Mouse (Mus musculus): Measurements from ENCODE around the gene Il10.

Gene Il10

DNA sequence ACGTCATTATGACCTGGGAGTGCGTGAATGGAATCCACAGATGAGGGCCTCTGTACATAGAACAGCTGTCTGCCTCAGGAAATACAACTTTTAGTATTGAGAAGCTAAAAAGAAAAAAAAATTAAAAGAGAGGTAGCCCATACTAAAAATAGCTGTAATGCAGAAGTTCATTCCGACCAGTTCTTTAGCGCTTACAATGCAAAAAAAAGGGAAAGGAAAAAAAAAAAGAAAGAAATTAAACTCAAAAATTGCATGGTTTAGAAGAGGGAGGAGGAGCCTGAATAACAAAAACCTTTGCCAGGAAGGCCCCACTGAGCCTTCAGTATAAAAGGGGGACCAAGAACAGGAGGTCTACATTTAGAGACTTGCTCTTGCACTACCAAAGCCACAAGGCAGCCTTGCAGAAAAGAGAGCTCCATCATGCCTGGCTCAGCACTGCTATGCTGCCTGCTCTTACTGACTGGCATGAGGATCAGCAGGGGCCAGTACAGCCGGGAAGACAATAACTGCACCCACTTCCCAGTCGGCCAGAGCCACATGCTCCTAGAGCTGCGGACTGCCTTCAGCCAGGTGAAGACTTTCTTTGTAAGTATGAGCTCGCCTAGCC is at the start of gene Il10:
Gene Il10 (plus strand): TSS at position 354 of the 607 bp plus-strand sequence.
- no peak for DNase-seq (ENCODE audit: low spot score in 2 of 2)

DNA sequence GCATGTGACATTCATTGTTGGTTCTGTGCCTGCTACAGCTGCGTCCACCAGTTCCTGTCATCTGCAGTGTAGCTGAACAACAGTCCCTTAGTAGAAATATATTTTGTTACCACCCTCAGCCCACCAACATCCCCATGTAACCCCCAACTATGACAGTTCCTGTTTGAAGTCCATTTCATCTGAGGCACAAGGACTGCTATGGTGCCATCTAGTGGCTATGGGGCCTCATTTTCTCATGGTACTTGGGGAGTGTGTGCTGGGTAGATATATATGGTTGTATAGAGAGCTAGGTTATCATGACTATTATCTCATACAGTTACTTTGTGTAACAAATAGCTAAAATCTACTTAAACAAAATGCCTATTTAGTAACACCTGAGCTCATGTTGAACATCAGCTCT is 40.2 kb upstream of the Il10 start:
- peak; percentile 34 to 72 for DNase-seq (ENCODE audit: low spot score in 2 of 2)

DNA sequence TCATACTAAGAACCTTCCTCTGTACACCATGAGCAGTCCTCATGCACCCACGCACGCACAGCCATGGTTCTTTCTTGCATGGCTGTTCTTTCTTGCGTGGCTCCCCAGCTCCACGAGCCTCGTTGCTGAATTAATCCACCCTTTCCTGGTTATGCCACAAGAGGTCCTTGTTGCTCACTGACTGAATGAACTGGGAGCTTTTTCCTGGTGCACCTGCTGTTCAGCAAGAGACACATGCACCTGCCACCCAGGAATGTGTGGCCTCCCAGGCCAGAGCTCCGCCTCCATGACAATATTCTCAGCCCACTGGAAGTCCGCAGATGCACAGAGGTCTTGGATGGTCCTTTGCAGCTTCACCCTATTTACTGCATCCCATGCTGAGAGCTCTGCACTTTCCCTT is 35.2 kb upstream of the Il10 start:
- no peak for DNase-seq (ENCODE audit: low spot score in 2 of 2)

DNA sequence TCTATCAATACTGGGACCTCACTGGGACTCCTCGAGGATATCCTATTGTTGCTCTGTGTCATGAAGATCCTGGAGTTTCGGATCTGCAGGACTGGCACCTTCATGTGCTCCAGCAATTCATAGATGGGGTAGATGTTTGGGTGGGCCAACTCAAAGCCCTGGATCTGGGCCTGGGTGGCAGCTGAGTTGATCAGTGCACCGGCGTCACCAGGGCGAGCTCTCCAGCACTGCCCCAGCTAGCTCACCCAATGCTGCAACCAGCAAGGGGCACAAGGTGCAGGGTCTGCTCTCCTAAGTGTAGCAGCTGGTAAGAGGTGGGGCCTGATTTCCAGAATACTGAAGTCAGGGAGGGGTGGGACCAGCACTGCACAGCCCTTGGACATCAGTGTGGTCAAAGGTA is 32.6 kb upstream of the Il10 start:
- no peak for DNase-seq (ENCODE audit: low spot score in 2 of 2)

DNA sequence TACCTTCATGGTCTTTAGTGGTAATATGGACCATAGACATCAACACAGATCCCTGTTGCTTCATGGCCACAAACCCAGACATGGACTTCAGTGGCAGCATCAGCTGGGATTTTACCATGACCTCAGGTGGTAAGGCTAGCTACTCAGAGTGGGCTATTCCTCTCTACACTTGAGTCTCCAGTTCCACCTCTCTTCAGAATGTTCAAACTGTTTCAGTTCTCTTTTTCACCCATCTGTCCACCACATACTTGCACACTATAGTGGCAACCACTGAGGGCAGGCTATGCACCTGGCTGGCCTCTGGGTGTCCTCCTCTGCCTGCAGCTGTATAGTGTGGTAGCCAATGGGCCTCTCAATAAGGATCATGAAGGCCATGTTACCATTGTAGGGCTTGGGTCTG is 32.2 kb upstream of the Il10 start:
- DNase-seq (ENCODE audit: low spot score in 2 of 2) = peak in 1 of 2 experiments; percentile 33

DNA sequence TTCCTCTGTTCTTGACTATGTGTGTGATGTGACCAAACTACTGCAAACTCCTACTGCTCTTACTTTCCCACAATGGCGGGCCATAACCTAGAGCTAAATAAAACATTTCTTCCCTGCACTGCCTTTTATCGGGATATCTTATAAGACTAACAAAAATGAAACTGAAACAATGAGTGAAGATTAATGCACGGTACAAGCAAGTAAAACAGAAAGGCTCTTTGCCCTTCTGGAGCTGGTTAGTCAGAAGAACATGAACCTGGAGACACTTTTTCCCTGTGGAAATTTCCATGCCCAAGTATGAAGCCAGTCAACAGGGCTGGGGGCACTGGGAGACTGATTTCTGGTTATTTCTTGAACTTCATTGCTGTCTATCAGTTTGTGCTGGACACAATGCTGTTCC is 30.3 kb upstream of the Il10 start:
- no peak for DNase-seq (ENCODE audit: low spot score in 2 of 2)

DNA sequence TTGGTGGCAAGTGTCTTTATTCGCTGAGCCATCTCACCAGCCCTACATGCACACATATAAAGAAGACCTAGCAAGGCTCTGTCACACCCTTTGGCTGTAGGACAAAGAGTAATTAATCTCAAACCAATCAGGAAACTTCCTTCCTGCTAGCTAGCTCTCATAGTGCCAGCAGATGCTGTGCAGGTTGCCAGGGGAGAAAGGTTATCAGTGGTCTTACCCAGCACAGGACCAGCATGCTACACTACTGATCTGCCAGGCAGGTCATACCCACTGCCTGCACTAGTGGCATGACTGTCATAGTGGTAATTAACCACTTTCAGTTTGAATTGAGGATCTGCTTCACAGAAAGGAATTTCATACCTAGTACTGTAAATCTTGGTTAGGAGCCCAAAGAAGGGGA is 29.2 kb upstream of the Il10 start:
- no peak for DNase-seq (ENCODE audit: low spot score in 2 of 2)

DNA sequence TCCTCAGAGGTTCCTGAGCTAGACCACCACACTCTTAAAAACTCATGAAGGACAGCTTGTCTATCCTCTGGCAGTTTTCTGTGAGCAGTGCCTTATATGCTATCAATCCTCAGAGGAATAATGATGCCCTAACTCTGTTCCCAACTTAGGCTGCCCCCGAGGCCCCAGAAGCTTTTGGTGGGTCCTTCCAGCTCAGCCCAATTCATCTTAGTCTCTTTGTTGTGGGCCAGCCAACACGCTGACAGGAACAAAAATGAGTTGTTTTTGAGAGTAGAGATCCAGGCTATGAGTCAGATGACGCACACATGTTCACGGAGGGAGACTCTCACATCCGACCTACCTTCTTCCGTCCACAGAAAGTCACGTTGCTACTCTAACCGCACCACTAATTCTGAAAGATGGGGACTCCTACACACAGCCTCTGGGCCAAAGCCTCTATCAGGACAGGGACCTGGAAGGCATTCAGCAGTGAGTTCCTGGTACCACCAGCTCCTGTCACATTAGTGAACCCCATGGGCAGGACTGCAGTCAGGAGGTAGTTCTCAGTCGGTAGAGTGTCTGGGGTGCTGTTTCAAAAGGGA is 26.0 kb upstream of the Il10 start:
- DNase-seq (ENCODE audit: low spot score in 2 of 2) = peak in 1 of 2 experiments; percentile 26

DNA sequence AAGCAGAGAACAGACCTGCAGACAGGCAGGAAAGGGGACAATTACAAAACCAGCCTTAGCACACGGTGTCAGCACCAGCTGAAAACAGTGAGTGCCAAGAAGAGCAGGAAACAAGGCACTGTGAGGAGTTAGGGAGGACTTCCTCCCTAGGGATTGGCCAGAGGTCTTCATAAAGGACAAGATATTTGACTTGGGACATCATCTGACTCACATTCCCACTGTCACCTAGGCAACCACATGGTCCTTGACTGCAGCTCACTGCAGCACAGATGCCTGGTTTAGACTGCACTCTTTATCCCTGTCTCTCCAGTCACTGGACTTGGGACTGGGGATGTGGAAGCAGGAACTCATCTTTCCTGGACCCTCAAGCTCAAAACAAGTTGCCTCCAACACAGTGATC is 24.1 kb upstream of the Il10 start:
- no peak for DNase-seq (ENCODE audit: low spot score in 2 of 2)

DNA sequence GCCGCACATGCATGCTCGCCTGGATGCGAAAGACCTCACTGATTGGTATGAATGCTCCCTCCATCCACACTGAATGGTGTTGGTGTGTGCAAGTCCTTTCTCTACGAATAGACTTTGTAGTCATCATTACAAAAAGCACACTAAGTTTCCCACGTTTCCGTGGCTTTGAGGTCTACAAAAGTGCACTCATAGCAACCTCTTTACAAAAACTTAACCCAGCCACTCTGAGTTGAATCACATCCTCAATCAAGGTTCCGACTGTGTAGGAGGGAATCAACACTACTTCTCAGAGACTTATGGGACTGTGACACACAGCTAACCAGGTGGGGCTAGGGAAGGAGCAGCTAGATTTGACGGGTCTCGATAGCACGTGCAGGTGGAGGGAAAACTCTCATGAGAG is 23.3 kb upstream of the Il10 start:
- DNase-seq (ENCODE audit: low spot score in 2 of 2) = no peak

DNA sequence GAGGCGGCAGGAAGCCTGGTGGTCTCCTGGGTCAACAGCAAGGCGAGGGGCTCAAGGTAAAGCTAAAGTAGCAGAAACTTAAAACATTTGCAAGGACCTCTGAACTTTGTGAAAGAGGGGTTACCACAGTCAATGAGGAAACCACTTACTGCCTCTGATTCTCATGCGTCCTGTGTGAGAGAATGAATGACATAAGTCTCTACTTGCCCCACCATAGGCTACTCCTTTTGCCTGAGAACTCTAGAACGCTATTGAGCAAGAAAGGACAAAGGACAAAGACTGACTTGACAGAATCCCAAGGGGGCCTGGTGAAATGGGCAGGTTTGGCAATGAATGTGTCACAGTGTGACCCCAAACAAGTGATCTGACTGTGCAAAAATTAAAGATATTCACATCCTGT is 22.2 kb upstream of the Il10 start:
- no peak for DNase-seq (ENCODE audit: low spot score in 2 of 2)

DNA sequence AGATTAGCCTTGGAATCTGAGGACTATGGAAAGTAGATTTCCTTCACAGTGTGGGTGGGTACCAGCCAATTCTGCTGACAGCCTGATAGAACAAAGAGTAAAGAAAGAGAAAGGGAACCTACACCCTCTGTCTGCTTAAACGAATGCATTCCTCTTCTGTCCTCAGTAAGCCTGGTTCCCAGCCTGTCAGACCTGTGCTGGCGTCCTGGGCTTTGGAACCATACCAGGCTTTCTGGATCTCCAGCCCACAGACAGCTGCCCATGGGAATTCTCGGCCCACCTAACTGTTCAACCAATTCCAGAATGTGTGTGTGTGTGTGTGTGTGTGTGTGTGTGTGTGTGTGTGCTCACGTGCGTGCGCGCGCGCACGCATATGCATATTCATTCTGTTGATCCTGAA is 21.3 kb upstream of the Il10 start:
- DNase-seq (ENCODE audit: low spot score in 2 of 2) = no peak

DNA sequence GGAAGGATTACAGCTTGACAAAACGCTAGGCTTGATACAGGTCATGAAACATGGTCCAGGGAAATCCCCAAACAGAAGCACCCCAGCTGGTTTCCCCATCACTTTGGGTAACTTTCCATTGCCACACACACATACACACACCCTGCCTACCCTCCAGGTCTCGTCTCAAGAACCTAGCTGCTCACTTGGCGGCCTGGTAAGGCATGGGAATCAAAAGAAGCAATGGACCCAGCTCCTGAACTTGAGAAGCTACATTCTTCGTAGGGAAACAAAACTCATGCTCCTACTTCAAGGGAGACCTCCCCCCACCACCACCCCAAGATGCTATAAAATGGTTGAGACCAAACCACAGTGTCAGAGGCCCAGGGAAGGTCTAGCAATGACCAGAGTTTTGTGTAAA is 19.9 kb upstream of the Il10 start:
- no peak for DNase-seq (ENCODE audit: low spot score in 2 of 2)

DNA sequence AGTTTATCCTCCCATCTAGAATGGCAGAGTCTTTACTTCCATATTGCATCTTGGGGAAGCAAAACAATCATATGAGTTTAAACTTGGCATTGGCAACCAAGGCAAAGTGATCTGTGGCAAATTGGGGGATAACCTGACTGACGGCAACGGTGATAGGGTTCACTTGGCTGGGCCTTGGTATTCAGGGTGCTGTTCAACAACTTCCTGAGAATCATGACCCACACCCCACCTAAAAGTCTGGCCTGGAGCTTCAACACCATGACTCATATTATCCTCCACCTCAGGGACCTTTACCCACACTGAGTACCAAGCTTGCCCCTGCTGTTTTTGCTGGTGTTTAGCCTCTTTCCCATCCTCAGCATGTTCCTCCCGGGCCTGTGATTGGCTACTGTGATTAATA is 19.3 kb upstream of the Il10 start:
- DNase-seq (ENCODE audit: low spot score in 2 of 2) = no peak

DNA sequence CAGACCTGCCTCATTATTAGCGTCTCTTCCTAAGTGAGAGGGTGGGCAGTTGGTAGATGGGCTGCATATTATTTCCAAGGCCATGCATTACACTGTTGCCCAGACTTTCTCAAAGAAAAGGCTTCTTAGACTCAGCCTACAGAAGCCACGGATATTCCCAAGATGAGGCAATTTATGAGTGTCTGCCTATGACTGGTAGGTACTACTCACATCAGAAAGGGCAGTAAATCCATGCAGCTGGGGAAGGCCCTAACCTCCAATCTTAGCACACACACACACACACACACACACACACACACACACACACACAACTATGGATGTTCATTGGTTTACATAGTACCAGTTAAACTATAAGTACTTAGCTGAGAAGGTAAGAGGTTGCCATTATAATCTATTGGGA is 17.1 kb upstream of the Il10 start:
- DNase-seq (ENCODE audit: low spot score in 2 of 2) = no peak

DNA sequence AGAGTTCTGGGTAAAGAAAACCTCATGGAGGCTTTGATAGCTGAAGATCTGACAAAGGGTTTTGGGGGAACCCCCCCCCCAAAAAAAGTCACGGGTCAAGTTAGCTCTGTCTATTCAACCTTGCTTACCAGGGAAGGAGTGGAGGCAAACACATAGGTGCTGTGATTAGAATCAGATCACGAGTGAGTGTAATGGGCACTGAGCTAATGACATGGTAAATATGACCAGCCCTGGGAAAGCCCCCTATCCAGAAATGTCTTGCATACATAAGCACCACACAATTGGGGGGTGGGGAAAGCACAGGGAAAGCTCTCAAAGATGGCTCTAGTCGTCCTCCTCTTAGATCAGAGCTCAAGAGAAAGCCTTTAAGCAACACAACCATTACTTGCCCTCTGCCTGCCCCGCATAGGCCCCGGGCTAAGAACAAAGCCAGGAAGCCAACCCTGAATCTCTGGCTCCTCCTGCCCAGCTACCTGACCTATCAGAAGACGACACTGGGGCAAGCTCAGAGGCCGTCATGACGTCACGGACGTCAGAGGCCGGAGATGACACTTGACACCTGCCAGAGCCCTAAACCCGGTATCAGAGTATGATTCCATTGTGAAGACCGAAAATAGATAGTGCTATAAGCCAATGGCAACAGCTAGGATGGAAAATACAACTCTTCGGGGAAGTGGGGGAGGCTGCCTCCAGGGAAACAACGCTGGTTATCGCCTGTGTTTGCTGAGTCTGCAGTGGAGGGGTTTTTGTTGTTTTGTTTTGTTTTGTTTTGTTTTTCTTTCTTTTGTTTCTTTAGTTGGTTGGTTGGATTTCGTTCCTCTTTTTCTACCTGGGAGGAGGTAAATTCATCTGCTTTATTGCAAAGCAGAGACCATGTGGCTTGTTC is 16.4 kb upstream of the Il10 start:
- DNase-seq (ENCODE audit: low spot score in 2 of 2) = no peak

DNA sequence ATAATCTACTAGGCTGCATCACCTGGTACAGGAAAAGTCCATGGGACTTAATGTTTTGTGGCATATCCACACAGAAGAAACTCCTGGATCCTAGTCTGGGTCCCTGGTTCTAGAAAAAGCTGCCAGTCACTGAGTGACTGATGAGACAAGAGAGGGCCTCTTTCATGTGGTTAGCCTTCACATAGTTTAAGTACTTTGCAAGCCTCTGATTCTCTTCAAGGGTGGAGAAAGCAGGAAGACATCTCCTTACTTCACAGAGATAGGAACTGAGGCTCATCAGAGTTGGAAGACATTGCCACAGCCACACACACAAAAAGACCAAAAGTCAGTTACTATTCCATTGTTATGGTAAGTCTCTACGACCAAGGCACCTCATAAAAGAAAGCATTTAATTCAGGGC is 13.6 kb upstream of the Il10 start:
- no peak for DNase-seq (ENCODE audit: low spot score in 2 of 2)

DNA sequence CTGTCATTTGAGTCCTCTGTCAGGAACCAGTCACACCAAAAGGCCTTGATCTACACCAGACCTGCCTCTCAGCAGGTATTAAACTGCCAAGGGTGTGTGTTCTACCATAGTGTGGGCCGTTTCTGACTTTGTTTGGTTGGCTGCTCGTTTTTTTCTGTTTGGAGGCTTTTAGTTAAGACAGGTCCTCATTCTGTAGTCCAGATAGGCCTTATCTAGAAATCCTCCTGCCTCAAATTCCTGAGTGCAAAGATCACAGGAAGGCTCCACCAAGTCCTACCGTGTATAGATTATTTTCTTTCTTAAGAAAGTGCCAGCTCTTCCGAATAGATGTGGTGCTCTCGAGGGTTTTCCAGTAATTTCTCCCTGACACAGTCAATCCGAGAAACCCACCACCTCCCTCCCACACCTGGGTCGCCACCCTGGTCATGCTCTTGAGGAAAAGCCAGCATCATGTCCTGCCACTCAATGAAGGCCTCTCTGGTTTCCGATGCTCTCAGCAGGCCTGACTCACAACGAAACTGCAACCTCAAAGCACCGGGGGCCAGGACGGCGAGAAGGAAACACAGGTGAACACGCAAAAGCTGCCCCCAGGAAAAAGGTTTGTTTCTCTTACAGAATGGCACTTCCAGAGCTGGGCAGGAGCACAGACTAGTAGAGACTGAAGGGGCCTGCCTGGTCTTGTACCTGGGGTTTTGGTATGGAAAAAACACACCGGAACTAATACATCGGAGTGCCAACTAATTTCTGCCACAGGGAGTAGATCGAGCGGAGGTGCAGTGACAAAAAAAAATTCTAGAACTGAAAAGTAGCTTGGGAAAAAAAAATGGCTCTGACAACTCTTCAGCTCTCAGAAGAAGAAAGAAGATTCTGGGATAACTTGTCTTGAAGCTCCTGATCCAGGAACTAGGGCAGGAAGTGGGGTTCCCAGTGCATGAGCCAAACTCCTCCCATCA is 9.2 kb upstream of the Il10 start:
- DNase-seq (ENCODE audit: low spot score in 2 of 2) = peak in 1 of 2 experiments; percentile 34

DNA sequence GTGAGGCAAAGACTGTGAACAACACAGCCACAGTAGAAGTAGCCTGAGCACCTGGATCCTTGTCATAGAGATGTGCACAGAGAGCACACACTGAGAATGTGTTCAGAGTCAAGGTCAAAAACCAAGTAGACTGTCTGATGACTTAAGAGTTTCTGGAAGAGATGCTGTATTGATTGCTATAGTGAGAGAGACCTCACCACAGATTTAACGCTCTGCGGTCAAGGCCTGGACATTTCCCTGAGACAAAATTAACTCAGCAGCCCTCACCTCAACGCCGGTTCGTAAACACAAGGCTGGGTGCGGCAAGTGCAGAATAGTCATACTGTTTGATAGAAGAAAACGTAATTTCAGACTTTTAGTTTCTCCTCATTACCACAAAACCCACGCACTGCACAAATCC is 7.2 kb upstream of the Il10 start:
- DNase-seq (ENCODE audit: low spot score in 2 of 2) = no peak

DNA sequence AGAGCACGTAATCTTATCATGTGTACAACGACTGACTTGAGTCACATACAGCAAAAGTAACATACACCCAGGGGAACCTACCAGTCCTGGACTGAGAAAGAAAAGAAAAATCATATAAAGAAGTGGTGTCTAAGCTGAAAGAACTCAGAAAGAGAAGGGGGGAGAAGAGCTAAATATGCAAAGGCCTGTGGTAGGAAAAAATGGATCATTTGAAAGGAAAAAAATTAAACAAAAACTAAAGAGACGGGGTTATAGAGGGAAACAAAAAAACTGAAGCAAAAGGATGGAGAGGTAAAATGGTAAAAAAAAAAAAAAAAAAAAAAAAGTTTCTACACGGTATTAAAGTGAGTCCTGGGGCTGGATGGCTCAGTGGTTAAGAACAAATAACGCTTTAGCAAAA is 5.7 kb upstream of the Il10 start:
- no peak for DNase-seq (ENCODE audit: low spot score in 2 of 2)

DNA sequence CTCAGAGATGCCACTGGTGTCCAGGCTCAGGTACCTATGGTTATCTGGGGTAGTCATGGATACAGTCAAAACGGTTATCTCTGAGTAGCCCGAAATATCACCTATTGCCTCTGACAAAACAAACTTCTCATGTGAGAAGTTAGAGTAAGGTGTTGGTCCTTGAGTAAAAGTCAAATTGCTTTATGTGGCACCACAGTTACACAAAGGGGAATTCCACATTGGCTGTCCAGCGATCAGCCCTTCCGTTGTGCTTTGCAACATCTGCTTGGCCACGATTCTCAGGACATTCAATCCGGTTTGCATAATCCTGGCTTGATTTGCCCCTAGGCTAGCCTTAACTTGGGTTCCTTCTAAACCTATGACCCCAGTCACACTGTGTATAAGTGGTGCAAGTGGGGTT is 4.4 kb upstream of the Il10 start:
- DNase-seq (ENCODE audit: low spot score in 2 of 2) = no peak

DNA sequence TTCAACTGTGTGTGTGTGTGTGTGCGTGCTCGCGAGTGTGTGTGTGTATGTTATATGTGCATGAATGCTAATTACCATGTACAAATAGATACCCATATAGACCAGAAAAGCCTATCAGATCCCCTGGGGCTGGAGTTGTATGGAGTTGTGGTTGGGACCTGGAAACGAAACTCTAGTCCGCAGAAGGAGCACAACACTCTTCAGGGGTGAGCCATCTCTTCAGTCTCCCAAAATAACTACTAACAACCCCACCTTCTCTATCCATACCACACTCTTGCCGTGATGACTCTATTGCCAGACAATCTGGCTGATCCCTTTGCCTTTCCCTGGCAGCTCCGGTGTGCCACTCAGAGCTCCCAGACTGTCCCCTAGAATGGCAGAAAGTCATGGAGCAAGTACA is 3.8 kb upstream of the Il10 start:
- DNase-seq (ENCODE audit: low spot score in 2 of 2) = no peak

All from natural killer cell, adult 2 months (primary cell).